Mouse (Mus musculus) bone marrow, adult 2 months (tissue): ENCODE measurements around the gene Depdc5.

Experiments used
- CTCF ChIP-seq: fragments of 200-500 bp; IDR thresholded peaks from 2 replicates; pipeline ENCODE4 v1.5.1; 2011; ENCODE audit warnings: low read length, control low read depth; ENCODE audit not compliant: control insufficient read depth, insufficient read depth
- POLR2A ChIP-seq: fragments of 200-500 bp; IDR thresholded peaks from 2 replicates; pipeline ENCODE4 v1.6.1; 2011; ENCODE audit warnings: low read depth, mild to moderate bottlenecking, control low read depth, low read length, borderline replicate concordance; ENCODE audit not compliant: control insufficient read depth

DNA sequence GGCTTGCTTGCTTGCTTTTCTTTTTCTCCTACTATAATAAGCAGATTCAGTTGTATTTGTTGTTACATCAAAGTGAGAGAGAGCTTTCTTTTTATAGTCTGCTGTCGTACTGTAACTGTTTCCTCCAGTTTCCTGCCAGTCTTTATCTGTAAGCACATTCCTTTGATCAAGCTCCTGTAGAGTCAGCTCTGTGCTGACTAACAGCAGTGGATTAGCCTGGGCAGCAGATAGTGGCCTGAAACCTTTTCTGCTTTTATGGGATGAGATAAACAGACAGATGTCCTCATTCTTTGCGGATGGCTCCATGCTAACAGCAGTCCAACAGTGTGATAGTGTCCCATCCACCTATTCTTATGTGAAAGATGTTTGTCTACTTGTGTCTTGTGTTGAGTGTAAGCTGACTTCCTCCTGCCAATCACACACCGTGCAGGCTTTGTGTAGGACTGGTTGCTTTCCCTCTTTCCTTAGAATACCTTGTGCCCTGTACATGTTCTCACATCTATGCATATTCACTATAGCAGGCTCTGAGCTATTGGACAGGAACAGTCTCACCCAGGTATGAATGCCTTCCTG, 87.3 kb downstream of the Depdc5 start:
- TF ChIP-seq POLR2A (no peak), CTCF (no peak)
